Mouse (Mus musculus) cortical plate, adult 2 months (tissue): ENCODE measurements at regions not wholly inside any gene's neighbourhood (a gene's known extent, or its start where the extent isn't known, plus 50 kb on each side); places are given as distances from the start of the nearest gene placed in this dataset.

Experiments used
- H3K27ac ChIP-seq: fragments of 200-500 bp; 2 replicates; pipeline ENCODE4 v1.5.1; 2012; ENCODE audit warnings: low read length, control low read depth, inconsistent platforms; ENCODE audit not compliant: insufficient read depth
- H3K4me1 ChIP-seq: fragments of 200-500 bp; 2 replicates; pipeline ENCODE4 v1.6.1; 2011; ENCODE audit warnings: low read length; ENCODE audit not compliant: control insufficient read depth, insufficient read depth
- H3K4me3 ChIP-seq: fragments of 200-500 bp; 2 replicates; pipeline ENCODE4 v1.5.1; 2011; ENCODE audit warnings: mild to moderate bottlenecking, low read length, control low read depth; ENCODE audit not compliant: insufficient read depth
- CTCF ChIP-seq: fragments of 200-500 bp; IDR thresholded peaks from 2 replicates; pipeline ENCODE4 v1.5.1; 2011; ENCODE audit warnings: mild to moderate bottlenecking, control low read depth, low read length; ENCODE audit not compliant: insufficient read depth; ENCODE audit errors: extremely low read depth
- POLR2A ChIP-seq: fragments of 200-500 bp; IDR thresholded peaks from 2 replicates; pipeline ENCODE4 v1.6.1; 2011; ENCODE audit warnings: mild to moderate bottlenecking, low read length, control low read depth; ENCODE audit not compliant: insufficient read depth; ENCODE audit errors: extremely low read depth

- Histone ChIP-seq H3K4me1 (no peaks in the 10 kb centered on the region), H3K27ac (no peak overlapping the region), H3K4me3 (no peak overlapping the region)
- no peak for TF ChIP-seq CTCF
- TF ChIP-seq POLR2A = no peak
These were observed 97.7 kb upstream of the Six2 start for GRCm38 (mm10) chr17:85785625-85786294.

GRCm38 (mm10) chr17:85780477-85780876 is 92.4 kb upstream of the Six2 start:
- Histone ChIP-seq H3K4me3 (no peak overlapping the region), H3K4me1 (no peaks in the 10 kb centered on the region), H3K27ac (no peak overlapping the region)
- TF ChIP-seq CTCF (no peak), POLR2A (no peak)

DNA sequence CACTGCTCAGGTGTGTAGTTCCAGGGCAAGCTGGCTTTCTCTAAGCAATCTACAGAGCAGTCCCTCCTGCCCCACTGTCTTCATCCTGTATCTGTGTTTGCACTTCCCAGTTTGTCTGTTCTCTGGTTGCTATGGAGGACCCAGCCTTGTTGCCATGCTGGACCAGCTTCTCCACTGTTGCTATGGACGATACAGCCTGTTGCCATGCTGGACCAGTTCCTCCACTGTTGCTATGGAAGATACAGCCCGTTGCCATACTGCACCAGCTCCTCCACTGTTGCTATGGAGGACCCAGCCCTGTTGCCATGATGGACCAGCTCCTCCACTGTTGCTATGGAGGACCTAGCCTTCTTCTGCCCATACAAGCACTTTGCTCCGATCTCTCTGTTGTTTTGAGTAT is 88.8 kb upstream of the Six2 start:
- no peaks in the 10 kb centered on the region for H3K4me1 ChIP-seq
- TF ChIP-seq POLR2A (no peak), CTCF (no peak)
- no peak overlapping the region for H3K27ac ChIP-seq
- no peak overlapping the region for H3K4me3 ChIP-seq

DNA sequence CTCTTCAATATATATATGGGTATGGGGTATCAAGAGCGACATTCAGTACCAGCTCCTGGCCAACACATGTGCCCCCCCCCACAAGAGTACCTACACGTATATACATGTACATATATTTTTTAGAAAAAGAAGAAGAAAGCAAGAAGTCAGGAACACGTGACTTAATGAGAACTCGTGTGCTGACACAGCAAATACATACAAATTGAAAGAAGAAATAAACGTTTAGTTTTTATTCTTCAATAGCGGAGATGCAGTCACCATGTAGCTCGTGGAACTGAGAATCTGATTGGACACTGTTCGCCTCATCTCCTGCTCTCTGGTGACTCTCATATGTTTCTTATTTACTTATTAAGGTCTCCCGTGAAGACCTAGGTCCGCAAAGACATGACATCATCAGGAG is 80.3 kb upstream of the Six2 start:
- H3K4me3 ChIP-seq = no peak overlapping the region
- TF ChIP-seq POLR2A (no peak), CTCF (no peak)
- no peaks in the 10 kb centered on the region for H3K4me1 ChIP-seq
- H3K27ac ChIP-seq = no peak overlapping the region

DNA sequence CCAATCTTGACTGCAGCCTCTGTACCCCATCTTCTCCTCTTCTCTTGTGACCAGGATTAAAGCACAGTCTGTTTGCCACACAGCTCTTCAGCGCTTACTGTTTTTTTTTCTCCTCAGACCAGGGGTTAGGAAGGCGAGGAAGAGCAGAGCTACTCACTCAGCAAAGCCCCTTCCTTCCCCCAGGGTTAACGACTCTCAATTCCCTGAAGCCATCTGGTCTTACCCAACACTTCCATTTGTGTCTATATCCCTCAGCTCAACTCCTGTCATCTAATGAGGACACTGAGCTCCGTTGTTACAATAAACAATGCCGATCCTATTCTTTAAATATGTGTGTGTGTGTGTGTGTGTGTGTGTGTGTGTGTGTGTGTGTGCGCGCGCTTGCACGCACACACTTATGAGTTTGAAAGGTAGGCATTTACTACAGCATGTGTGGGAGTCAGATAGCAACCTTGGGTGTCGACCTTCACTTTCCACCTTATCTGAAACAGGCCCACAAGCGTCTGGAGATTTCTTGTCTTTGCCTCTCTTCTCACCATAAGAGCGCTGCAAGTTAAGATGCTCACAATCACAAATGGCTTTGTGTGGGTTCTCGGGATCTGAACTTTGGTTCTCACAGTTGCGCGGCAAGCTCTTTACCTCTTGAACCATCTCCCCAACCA is 79.3 kb upstream of the Six2 start:
- no peak for TF ChIP-seq POLR2A
- no peak for TF ChIP-seq CTCF
- H3K4me3 ChIP-seq = no peak overlapping the region
- no peak overlapping the region for H3K27ac ChIP-seq
- no peaks in the 10 kb centered on the region for H3K4me1 ChIP-seq

- H3K4me3 ChIP-seq = no peak overlapping the region
- no peak for TF ChIP-seq CTCF
- no peaks in the 10 kb centered on the region for H3K4me1 ChIP-seq
- no peak overlapping the region for H3K27ac ChIP-seq
These were observed 78.5 kb upstream of the Six2 start for GRCm38 (mm10) chr17:85766556-85766955.

DNA sequence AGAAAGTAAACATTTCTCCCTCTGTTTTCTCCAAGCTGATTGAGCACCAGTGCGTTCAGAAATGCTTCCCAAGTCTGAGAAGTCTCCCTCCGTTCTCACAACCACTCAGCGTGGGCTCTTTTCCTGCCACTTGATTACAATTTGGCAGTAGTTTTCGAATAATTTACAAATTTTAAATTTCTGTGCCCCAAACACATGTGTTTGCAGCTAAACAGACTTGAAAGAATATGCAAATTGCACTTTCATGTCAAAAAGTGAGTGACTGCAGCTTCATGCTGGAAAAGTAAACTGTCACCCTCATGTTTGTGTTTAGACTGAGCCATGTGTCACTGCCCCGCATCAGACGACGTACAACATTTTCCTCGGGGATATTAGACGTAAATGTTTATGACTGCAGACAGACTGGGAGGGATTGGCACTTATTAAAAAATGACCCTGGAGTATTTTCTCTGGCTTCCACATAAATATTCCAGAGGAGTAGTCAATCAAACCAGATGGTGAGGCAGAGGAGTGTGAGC is 70.6 kb upstream of the Six2 start:
- TF ChIP-seq CTCF = no peak
- no peaks in the 10 kb centered on the region for H3K4me1 ChIP-seq
- no peak overlapping the region for H3K27ac ChIP-seq
- no peak overlapping the region for H3K4me3 ChIP-seq

- TF ChIP-seq CTCF (no peak), POLR2A (no peak)
- Histone ChIP-seq H3K27ac (no peak overlapping the region), H3K4me3 (no peak overlapping the region), H3K4me1 (no peaks in the 10 kb centered on the region)
These were observed 69.6 kb upstream of the Six2 start for GRCm38 (mm10) chr17:85757647-85758046.

GRCm38 (mm10) chr17:85755557-85755956 is 67.5 kb upstream of the Six2 start:
- H3K4me1 ChIP-seq = no peaks in the 10 kb centered on the region
- H3K4me3 ChIP-seq = no peak overlapping the region
- H3K27ac ChIP-seq = no peak overlapping the region
- TF ChIP-seq POLR2A (no peak), CTCF (no peak)

- Histone ChIP-seq H3K4me1 (no peaks in the 10 kb centered on the region), H3K4me3 (no peak overlapping the region), H3K27ac (no peak overlapping the region)
- TF ChIP-seq POLR2A (no peak), CTCF (no peak)
These were observed 60.6 kb upstream of the Six2 start for GRCm38 (mm10) chr17:85748649-85749081.
